Mouse (Mus musculus): ENCODE results near the gene Gcm1.
"Not testable (repeated sequence)": the region's sequence is repeated elsewhere in the genome, so short reads cannot be mapped to it uniquely, and the experiment has no call there.

The Gcm1 gene

DNA sequence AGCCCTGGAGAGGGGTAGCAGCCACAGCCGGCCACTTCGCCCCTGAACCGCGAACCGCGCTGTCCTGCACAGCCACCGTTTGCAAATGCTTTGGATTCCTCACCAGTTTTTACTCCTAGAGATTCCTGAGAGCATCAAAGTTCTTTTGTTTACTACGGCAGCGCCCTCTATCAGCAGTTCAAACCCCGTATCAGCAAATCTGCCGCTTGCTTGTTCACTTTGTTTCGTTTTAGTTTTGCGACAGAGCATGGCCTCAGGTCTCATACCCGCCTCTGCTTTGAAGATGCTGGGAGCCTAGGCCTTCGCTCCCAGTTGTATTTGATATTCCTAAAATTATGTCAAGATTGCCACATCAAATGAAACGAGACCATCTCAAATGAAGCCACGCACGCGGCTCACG is 5.0 kb upstream of the Gcm1 start:
- no peak for DNase-seq (ENCODE audit: low spot score in 2 of 2)

DNA sequence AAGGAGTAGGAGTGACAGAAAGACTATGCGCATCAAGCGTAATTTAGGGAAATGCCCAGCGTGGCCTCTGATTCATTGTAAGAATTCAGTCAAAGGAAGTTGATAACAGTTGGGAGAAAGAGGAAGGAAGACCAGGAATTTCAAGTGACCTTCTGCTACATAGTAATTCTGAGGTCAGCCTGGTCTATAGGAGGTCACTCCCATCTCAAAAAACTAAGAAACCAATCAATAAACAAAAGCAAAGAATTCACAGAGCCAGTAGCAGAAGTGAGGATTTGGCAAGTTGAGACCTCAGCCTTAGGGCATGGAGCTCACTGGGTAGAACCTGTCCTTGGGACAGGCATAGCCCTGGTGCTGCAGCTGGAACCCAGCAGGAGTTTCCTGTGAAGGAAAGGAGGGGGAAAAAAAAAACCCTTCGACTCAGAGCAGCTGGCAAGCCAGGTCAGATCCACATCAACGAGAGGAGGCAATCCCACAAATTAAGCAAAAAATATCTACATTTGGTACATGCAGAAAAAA is 1.2 kb upstream of the Gcm1 start:
- DNase-seq (ENCODE audit: low spot score in 2 of 2), result no peak

DNA sequence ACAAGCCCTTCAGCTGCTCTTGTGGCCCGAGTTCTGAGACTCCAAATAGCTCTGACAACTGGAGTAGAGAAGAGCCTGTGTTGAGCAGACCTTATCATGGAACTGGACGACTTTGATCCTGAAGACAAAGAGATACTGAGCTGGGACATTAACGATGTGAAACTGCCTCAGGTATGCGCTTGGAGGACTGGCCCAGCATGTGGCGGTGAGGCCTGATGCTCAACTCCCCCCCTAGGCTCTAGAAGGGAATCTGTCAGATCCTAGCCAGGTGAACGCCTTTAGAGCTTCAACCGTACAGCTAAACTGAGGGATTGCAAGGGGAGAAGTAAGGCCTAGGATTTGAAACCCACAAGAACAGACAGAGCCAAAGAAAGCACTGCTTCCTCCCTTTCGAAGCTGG is 2.1 kb downstream of the Gcm1 start:
- no peak for DNase-seq (ENCODE audit: low spot score in 2 of 2)

DNA sequence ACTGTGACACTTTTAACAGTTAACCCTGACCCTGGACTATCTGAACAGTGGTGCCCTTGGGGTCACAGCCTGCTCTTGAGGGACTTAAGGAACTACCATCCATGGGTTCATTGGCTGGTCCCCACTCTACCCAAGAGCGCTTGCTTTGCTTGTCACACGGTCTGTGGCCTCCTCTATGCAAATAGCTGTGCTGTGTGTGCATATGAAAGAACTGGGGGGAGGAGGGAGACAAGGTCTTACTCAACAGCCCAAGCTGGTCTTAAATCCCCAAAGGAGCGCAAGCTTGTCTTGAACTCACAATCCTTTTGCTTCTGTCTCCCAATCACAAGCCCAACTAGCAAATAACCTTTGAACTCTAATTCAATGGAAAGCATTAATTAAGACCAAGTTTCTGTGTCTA is 2.6 kb downstream of the Gcm1 start:
- DNase-seq (ENCODE audit: low spot score in 2 of 2), result no peak

DNA sequence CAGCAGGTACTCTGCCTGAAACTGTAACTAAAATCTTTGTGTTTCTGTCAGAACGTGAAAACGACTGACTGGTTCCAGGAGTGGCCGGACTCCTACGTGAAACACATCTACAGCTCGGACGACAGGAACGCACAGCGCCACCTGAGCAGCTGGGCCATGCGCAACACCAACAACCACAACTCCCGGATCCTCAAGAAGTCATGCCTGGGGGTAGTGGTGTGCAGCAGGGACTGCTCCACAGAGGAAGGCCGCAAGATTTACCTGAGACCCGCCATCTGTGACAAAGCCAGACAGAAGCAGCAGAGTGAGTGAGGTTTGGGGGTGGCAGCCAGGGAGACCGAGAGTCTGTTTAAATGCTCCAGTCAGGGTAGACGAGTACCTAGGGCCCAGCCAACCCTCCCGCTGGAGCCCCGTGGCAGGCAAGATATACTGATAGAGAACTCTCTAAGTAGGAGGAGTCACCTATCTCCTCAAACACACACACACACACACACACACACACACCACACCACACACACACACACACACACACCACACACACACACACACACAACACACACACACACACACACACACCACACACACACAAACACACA is 7.9 kb downstream of the Gcm1 start:
- DNase-seq (ENCODE audit: low spot score in 2 of 2), result no peak

DNA sequence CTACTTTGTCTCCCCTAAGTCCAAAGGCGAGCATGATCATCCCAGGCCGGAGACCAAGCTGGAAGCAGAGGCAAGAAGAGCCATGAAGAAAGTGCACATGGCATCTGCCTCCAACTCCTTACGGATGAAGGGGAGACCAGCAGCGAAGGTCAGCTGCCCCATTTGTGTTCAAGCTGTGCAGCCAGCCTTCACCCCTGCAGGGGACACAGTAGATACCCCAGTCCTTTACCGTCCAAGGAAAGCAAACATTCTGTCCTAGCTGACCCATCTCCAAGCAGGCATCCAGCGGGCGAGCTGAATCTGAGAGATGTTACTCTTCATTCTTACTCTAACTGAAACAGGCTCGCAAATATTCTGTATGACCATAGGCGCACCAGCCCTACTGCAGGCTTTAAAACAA is 10.7 kb downstream of the Gcm1 start:
- DNase-seq (ENCODE audit: low spot score in 2 of 2), result no peak

DNA sequence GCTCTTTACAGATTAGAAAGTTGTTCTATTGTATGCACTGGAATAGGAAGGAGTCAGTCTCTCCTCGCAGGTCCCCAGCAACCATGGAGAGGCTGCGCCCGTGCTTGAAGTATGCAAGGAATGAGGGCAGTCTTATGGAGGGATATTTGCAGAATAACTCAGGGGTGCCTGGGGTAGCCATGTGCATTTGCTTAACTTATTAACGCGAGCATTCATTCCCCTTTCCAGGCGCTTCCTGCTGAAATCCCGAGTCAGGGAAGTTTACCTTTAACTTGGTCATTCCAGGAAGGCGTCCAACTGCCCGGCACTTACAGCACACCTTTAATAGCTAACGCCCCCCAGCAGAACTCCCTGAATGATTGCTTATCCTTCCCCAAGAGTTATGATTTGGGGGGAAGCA is 12.4 kb downstream of the Gcm1 start:
- DNase-seq (ENCODE audit: low spot score in 2 of 2), result no peak

DNA sequence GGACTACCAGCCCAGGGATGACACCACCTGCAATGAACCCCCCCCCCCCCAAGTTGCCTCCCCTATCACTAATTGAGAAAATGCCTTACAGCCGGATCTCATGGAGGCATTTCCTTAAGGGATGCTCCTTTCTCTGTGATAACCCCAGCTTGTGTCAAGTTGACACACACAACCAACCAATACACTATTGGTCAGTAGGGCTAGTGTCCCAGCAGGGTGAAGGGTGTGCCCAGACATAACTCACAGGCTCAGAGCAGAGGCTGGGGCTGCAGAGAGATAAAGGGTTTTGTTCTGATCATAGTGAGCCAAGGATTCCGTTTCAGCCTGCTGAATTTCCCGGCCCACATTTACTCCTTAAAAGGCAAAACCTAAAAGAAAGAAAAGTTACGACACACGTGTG is 18.8 kb downstream of the Gcm1 start:
- no peak for DNase-seq (ENCODE audit: low spot score in 2 of 2)

DNA sequence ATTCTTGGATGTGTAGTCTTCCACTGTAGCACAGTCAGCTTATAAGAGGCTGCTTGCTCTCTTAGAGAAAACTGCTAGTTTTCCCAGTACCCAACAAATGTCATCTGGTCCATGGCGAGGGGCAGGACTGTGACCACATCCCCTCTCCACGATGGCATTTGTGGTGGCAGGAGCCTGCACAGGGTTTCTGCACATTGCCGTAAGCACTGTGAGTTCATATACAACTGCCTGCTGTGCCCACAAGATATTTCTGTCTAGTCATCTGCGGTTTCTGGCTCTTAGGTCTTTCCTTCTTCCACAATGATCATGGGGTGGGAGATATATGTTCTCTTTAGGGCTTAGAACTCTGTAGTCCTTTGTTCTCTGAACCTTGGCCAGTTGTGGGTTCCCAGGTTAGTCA is 19.9 kb downstream of the Gcm1 start:
- DNase-seq (ENCODE audit: low spot score in 2 of 2), result no peak

DNA sequence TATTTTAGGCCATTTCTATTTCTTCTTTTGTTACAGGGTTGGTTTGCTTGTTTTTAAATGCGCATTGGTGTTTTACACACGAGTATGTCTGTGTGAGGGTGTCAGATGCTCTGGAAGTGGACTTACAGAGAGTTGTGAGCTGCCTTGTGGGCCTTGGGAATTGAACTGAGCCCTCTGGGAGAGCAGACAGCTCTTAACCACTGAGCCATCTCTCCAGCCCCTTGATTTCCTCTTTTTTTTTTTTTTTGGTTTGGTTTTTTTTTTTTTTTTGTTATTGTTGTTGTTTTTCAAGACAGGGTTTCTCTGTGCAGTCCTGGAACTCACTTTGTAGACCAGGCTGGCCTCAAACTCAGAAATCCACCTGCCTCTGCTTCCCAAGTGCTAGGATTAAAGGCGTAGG is 21.6 kb downstream of the Gcm1 start:
- DNase-seq (ENCODE audit: low spot score in 2 of 2), result not testable (repeated sequence)

DNA sequence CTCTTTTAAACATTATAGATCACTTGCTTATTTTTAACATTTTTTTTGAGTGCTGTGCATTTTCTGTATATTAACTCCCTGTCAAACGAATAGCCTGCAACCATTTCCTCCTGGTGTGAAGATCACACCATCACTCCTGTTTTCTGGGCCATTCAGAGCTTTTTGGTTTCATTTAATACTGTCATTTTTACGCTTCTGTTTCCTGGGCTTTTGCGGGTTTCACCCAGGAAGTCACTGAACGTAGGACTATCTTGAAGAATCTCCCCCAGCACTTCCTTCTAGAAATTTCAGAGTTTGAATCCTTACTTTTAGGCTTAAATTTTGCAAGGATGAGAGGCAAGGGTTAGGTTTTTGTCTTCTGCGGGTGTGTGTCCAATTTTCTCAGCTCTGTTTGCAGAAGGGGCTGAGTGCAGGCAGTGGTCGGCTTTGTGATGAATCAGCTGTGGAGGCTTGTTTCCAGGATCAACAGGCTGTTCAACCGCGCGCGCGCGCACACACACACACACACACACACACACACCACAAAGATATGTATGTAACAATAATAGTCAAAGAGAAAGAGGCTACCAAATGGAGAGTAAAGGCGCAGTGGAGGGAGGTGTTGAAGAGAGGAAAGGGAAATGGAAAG is 22.1 kb downstream of the Gcm1 start:
- DNase-seq (ENCODE audit: low spot score in 2 of 2), result peak; percentile 5 to 18

DNA sequence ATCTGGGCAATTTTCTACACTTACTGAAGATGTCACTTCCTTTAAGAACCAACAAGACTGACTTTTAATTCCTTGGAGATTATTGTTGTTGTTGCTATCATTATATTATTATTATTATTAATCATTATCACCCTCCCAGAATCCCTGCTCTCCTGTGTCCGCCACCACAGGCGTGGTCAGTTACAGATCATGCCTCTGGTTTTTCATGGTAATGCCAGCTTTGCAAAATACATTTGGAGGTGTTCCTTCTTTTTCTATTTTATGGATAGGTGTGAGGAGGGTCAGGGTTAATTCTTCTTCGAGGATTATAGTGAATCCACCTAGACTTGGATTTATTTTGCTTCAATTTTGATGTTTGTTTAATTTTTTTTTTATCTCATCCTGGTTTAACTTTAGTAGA is 23.5 kb downstream of the Gcm1 start:
- DNase-seq (ENCODE audit: low spot score in 2 of 2), result no peak

DNA sequence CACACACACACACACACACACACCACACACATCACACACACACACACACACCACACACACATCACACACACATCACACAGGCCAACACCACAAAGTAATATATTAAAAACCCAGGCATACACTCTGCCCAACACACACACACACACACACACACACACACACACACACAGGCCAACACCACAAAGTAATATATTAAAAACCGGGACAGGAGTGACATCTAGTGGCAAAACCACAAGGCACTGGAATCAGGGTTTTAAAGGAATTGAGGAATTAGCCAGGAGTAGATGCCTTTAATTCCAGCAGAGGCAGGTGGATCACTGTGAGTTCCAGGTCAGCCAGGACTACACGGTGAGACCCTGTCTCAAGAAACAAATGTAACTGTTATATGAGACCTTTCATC is 26.5 kb downstream of the Gcm1 start:
- no peak for DNase-seq (ENCODE audit: low spot score in 2 of 2)

DNA sequence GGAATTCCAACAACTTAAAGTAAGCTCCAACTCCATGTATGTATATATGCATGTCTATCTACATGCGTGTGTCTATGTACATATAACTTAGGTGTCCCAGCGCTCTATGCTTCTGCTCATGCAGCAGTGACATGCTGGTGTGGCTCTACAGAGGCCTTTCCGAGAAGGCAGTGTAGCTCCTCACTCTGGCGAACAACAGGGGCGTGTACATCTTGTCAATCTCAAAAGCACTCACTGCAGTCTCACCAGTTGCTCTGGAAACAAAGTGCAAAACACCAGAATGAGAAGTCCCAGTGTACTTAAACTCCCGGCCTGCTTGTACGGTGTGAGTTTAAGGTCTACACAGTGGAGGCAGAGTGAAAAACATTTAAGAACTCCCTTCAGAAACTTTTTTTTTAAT is 30.1 kb downstream of the Gcm1 start:
- no peak for DNase-seq (ENCODE audit: low spot score in 2 of 2)

DNA sequence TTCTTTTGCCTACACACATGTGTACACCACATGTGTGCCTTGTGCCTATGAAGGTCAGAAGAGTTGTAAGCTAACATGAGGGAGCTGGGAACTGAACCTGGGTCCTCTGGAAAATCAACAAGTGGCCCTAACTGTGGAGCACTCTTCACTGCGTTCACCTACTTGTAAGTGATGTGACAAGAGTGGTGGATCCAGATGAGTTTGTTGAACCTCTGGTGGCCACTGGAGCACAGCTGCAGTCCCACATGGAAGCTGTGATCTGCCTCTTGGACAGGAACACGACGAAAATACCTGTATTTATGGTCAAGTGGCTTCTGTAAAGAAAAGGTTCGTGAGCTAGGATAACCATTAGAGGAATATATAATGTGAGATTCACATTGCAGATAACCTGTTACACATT is 32.6 kb downstream of the Gcm1 start:
- no peak for DNase-seq (ENCODE audit: low spot score in 2 of 2)

DNA sequence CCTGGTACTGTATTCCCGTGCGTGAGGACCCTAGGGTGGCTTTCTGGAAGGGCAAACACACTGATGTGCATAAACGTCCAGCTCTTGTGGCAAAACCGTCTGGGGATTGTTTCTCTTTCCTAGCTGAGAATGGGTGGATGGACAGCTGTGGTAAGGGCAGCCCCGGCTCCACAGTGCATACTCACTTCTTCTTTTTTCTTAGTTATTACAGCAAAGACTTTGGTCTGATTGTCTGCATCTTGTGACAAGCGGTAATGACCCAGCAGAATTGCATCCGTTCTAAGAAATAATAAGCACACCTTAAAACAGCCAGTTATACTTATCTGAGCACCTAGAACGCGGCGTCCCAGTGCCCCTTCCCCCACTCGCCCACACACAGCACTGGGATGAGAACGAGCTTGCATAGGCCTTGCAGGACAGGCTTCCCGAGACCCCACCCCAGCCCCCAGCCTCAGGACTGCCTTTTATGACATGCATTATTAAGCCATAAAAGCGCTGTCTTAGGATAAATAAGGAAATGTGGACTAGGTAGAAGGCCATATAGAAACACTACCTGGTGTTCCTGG is 34.1 kb downstream of the Gcm1 start:
- DNase-seq (ENCODE audit: low spot score in 2 of 2), result no peak

DNA sequence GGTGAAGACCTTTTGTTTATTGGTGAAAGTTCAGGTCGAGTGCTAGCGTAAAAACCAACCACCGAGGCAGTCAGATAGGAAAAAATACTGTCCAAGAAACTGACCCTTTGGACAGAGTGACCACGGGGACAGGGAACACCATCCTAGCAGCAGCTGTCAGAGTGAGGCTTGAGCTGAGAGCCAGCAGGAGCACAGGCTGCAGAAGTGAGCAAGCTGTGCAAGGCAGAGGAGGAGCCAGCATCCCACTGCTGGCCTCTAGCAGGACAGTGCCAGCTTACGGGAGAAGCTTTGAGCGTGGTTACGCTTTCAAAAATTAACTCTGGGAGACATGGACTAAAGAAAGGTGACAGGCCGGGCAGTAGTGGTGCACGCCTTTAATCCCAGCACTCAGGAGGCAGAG is 36.0 kb downstream of the Gcm1 start:
- DNase-seq (ENCODE audit: low spot score in 2 of 2), result no peak

DNA sequence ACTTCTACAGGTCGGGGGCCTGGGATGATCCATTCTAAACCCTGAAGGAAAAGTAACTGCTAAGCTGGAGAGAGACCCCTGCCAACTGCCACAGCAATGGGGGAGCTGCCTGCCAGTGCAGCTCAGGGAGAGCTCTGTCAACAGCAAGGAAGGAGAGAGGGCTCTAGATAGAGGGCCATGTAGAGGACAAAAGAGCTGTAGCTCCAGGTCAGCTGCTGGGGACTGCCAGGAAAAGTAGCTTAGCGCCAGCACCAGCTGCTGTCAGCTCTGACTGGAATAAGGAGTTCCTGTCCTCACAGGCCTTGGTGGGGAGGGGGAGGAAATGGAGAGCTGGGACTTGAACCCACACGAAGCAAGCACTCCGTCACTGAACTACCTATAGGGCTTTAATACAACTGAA is 36.8 kb downstream of the Gcm1 start:
- DNase-seq (ENCODE audit: low spot score in 2 of 2), result no peak

DNA sequence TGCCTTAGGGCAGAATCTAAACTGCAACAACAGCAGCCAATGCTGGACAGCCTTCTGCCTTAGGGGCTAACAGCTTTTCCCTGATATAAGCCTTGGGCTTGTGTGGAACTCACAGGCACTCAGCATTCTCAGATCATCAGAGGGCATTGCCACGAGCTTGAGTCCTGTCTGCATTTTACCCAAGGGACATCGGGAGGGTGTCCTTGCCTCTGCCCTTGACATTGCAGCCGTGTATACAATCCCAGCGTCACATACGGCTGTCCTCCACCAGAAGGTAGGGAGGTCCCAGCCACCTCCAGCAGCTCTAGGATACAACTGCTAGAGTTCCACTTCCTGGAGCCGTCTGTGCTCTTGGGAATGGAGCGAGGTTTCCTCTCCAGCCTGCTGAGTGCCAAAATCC is 37.2 kb downstream of the Gcm1 start:
- no peak for DNase-seq (ENCODE audit: low spot score in 2 of 2)

DNA sequence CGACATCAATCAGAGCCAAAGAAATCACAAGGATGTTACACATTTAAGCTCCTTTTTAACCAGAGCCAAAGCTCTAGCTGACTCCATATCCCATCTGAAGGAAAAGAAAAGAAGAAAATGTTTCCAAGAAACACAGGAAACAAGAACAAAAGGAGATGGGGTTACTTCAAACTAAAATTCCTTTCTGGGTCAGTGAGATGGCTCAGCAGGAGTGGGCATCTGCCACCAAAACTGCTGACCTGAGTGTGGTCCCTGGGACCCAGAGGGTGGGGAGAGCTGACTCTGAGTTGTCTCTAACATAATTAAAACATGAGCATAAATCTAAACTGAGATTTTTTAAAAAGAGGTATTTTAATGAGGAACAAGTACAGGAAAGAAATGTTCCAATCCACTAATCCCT is 38.2 kb downstream of the Gcm1 start:
- no peak for DNase-seq (ENCODE audit: low spot score in 2 of 2)

DNA sequence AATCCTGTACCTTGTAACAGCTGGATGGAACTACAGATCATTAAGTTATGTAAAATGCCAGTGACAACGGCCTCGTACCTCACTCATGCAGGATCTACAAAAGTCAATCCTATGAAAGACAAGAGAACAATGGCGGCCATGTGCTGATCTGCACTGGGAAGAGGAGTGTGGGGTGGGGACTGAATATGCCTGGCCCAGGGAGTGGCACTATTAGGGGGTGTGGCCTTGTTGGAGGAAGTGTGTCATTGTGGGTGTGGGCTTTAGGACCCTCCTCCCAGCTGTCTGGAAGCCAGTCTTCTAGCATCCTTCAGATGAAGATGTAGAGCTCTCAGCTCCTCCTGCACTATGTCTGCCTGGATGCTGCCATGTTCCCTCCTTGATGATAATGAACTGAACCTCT is 38.9 kb downstream of the Gcm1 start:
- DNase-seq (ENCODE audit: low spot score in 2 of 2), result no peak

DNA sequence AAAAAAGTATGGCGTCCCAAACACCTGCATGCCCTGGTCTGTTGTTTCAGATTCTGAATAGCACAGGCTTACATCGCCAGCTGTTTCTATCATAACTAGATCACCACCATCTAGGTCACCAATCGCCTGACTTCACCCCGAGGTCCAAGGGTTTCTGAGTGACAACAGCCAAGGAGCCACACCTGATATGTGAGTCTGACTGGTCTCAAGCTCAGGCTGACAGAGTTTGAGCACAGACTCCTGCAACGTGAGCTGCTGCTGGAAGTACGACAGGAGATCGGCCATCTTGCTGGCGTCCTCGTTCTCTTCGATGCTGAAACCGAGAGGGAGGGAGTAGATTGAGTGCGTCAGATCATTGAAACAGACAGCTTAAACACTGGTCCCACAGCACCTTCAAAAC is 44.0 kb downstream of the Gcm1 start:
- no peak for DNase-seq (ENCODE audit: low spot score in 2 of 2)

DNA sequence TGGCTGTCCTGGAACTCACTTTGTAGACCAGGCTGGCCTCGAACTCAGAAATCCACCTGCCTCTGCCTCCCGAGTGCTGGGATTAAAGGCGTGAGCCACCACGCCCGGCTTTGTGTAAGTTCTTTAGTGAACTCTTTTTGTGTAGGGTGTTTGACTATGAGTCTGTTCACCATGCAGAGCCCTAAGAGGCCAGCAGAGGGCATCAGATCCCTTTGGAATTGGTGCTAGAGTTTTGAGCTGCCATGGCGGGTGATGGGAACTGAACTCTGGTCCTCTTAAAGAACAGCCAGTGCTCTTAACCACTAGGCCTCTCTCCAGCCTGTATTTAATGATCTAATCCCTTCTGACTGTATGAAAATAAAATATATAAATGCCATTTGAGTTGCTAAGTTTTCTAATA is 44.7 kb downstream of the Gcm1 start:
- DNase-seq (ENCODE audit: low spot score in 2 of 2), result peak in 1 of 2 experiments; percentile 18

DNA sequence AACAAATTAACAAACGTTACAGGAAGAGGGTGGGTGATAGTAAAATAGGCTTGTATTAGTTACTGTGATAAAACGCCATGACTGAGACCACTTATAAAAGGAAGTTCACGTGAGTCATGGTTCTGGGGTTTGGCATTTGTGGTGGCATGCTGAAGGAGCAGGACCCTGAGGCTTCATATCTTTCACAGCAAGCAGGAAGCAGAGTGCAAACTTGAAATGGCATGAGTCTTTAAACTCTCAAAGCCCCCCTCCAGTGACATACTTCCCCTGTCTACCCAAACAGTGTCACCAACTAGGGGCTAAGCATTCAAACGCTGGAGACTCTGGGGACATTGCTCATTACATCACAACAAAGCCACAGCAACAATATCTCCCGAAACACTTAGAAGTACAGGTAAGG is 49.2 kb downstream of the Gcm1 start:
- peak; percentile 61 to 62 for DNase-seq (ENCODE audit: low spot score in 2 of 2)

Data from natural killer cell, adult 2 months (primary cell).